Mouse (Mus musculus): ENCODE measurements around the gene Clca3b. TPM values are rescaled to one million over a fixed set of nuclear protein-coding genes. Genes with fewer than 3 reads are reported as not detected.
A peak's percentile ranks its signal among the peaks of the same experiment; 100 is the strongest.
"Not testable (repeated sequence)": the region's sequence is repeated elsewhere in the genome, so short reads cannot be mapped to it uniquely, and the experiment has no call there.

The Clca3b gene
- polyA plus RNA-seq (2015; fragmentation: Nextera tagmentation; extraction: Ambion mirVana) = not detected in 2 replicates

DNA sequence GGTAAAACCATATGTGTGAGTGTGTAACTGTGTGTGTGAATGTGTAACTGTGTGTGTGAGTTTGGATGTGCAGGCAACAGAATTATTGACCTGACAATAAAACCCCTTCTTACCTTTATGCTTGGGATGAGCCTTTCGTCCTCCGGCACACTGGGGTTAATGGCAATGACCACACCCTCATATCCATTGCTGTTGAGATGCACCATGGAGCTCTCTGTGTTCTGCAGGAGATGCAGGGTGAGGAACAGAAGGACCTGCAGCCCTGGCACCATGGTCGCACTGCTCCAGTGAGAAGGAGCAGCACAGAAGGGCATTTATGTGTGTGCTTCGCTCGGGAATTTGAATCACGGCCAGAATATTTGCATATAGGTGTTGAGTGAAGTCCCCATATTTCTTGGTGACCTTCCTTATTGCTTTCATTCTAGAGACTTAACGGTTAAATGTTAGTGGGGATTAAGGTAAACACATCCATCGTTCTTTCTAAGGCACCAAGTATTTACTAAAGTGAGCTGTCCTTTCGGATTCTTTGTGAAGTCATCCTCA lies at the start of gene Clca3b:
TSS of gene Clca3b (minus strand) at position 344 of the 543 bp plus-strand sequence.
- H3K4me1 ChIP-seq; H3K9me3 ChIP-seq; H3K27ac ChIP-seq (replicated peaks); H3K4me3 ChIP-seq; H3K9ac ChIP-seq (replicated peaks); H3K4me2 ChIP-seq (replicated peaks); H3K27me3 ChIP-seq; H3K36me3 ChIP-seq; ATAC-seq (replicated peaks): not testable (repeated sequence)
- 92% methylated on average over 9 of the region's 9 CpGs for WGBS

DNA sequence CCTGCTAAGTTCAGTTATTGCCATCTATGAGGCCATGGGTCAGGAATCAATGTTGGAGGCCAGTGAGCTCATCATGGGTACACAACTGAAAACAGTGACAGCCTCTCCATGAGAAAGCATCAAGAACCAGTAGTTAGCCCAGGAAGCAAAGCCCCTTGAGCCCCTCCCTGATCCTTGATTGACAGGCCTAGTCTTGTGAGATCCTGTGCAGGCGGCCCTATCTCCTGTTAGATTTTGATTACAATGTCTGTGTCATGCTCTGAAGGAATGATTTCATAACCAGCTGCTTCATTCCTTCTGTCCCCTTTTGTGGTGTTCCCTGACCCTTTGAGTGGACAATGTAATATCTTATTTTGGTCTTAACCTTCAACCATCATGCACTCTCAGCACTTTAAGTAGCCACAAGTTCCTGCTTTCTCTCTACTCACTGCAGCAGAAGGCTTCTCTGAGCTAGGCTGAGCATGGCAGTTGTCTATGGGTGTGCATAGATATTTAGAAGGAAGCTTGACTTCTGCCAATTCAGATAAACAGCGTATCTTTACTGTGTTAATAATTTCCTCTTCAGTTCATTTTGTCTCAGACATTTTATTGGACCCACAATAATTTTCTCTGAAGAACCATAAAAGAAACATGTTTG lies 48.0 kb upstream of the Clca3b start:
- H3K27ac ChIP-seq (replicated peaks) = no peak overlapping the region
- no peaks in the 10 kb centered on the region for H3K4me1 ChIP-seq
- H3K27me3 ChIP-seq = no peaks in the 10 kb centered on the region
- no peak overlapping the region for H3K4me2 ChIP-seq (replicated peaks)
- H3K9me3 ChIP-seq = no peaks in the 10 kb centered on the region
- H3K4me3 ChIP-seq = no peak overlapping the region
- no peaks in the 10 kb centered on the region for H3K36me3 ChIP-seq
- no peak overlapping the region for H3K9ac ChIP-seq (replicated peaks)
- 88% methylated on average over 2 of the region's 2 CpGs for WGBS
- ATAC-seq (replicated peaks) = no peak

GRCm38 (mm10) chr3:144890246-144890758 lies 41.1 kb upstream of the Clca3b start:
- Histone ChIP-seq H3K4me1 (no peaks in the 10 kb centered on the region), H3K9ac (replicated peaks) (no peak overlapping the region), H3K36me3 (no peaks in the 10 kb centered on the region), H3K27me3 (no peaks in the 10 kb centered on the region), H3K4me3 (no peak overlapping the region), H3K4me2 (replicated peaks) (no peak overlapping the region), H3K27ac (replicated peaks) (no peak overlapping the region), H3K9me3 (no peaks in the 10 kb centered on the region)
- no peak for ATAC-seq (replicated peaks)
- WGBS = 55% methylated on average over 2 of the region's 2 CpGs

DNA sequence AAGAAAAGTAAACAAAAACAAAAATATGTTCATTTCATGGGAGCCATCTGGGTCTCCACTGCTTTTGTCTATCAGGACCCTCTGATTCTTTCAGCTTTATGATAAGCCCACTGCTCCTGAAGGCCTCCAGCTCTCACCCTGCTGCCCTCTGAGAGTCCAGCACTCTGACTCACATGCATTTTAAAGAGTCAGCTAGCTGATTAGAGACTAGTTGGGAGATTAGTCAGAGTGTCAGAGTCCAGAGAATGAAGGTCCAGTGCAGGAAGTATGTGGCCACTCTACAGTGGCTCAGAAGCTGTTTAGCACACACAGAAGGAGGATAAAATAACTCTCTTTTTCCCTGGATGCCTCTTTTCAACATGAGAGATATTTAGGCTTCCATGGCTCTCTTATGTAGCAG lies 37.8 kb upstream of the Clca3b start:
- Histone ChIP-seq H3K27me3 (no peaks in the 10 kb centered on the region), H3K4me1 (no peaks in the 10 kb centered on the region), H3K36me3 (no peaks in the 10 kb centered on the region), H3K9ac (replicated peaks) (no peak overlapping the region), H3K27ac (replicated peaks) (no peak overlapping the region), H3K9me3 (no peaks in the 10 kb centered on the region), H3K4me2 (replicated peaks) (no peak overlapping the region), H3K4me3 (no peak overlapping the region)
- ATAC-seq (replicated peaks) = no peak

DNA sequence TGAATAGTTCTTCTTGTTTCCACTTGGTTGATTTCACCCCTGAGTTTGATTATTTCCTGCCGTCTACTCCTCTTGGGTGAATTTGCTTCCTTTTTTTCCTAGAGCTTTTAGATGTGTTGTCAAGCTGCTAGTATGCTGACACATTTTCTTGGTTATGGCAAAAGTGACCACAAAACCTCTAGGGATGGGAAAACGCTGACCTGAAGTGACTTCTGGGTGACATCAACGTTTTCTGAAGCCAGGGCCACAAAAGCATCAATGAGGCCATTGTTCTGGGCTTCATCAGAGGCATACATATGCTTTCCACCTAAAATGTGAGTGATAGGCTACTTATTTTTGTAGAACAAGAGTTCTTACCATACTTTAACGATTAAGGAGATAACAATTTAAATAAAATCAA lies 22.9 kb upstream of the Clca3b start:
- not testable (repeated sequence) for H3K27me3 ChIP-seq; ATAC-seq (replicated peaks); H3K4me3 ChIP-seq; H3K9me3 ChIP-seq; H3K9ac ChIP-seq (replicated peaks); H3K4me2 ChIP-seq (replicated peaks); H3K4me1 ChIP-seq; H3K36me3 ChIP-seq; H3K27ac ChIP-seq (replicated peaks)
- WGBS = 38% methylated on average over 4 of the region's 4 CpGs

GRCm38 (mm10) chr3:144849584-144849983 lies 427 bp upstream of the Clca3b start:
- Histone ChIP-seq H3K4me3 (no peak overlapping the region), H3K4me1 (no peaks in the 10 kb centered on the region), H3K4me2 (replicated peaks) (no peak overlapping the region), H3K36me3 (no peaks in the 10 kb centered on the region), H3K27me3 (no peaks in the 10 kb centered on the region), H3K9ac (replicated peaks) (no peak overlapping the region), H3K27ac (replicated peaks) (no peak overlapping the region), H3K9me3 (no peaks in the 10 kb centered on the region)
- 82% methylated on average over 4 of the region's 4 CpGs for WGBS
- ATAC-seq (replicated peaks) = no peak

DNA sequence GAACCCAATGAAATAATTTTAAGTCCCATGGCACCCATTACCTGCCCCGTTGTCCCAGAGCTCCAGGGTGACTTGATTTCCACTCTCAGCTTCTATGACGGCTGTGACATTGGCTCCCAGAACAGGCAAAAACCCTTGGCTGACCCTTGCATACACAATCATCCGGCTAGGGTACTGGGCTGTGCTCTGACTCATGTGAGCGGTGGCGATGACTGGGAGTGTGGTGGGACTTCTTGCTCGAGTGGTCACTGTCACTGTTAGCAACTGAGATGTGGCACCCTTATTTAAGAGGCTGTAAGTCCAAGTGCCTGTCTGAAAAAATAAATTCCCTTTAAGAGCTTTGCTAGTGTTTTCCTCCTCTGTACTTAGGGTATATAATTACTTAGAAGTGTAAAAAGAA lies 21.9 kb downstream of the Clca3b start:
- WGBS = 79% methylated on average over 6 of the region's 6 CpGs
- Histone ChIP-seq H3K27ac (replicated peaks) (no peak overlapping the region), H3K9ac (replicated peaks) (no peak overlapping the region), H3K4me2 (replicated peaks) (no peak overlapping the region), H3K4me3 (no peak overlapping the region), H3K27me3 (no peaks in the 10 kb centered on the region), H3K36me3 (no peaks in the 10 kb centered on the region), H3K9me3 (no peaks in the 10 kb centered on the region), H3K4me1 (no peaks in the 10 kb centered on the region)
- no peak for ATAC-seq (replicated peaks)

- ATAC-seq (replicated peaks) = peak; percentile 86
- H3K4me1 ChIP-seq = no peaks in the 10 kb centered on the region
- H3K4me2 ChIP-seq (replicated peaks) = no peak overlapping the region
- H3K9me3 ChIP-seq = no peaks in the 10 kb centered on the region
- no peaks in the 10 kb centered on the region for H3K27me3 ChIP-seq
- no peak overlapping the region for H3K4me3 ChIP-seq
- H3K27ac ChIP-seq (replicated peaks) = no peak overlapping the region
- H3K9ac ChIP-seq (replicated peaks) = no peak overlapping the region
- WGBS = 18% methylated on average over 10 of the region's 10 CpGs
- no peaks in the 10 kb centered on the region for H3K36me3 ChIP-seq
Observed at GRCm38 (mm10) chr3:144825151-144825550, 24.0 kb downstream of the Clca3b start.

- Histone ChIP-seq H3K27me3 (no peaks in the 10 kb centered on the region), H3K36me3 (no peaks in the 10 kb centered on the region), H3K4me1 (no peaks in the 10 kb centered on the region), H3K9me3 (no peaks in the 10 kb centered on the region), H3K9ac (replicated peaks) (no peak overlapping the region), H3K4me2 (replicated peaks) (no peak overlapping the region), H3K27ac (replicated peaks) (no peak overlapping the region), H3K4me3 (no peak overlapping the region)
- ATAC-seq (replicated peaks) = no peak
- 71% methylated on average over 5 of the region's 5 CpGs for WGBS
Observed at GRCm38 (mm10) chr3:144823331-144823730, 25.8 kb downstream of the Clca3b start.

DNA sequence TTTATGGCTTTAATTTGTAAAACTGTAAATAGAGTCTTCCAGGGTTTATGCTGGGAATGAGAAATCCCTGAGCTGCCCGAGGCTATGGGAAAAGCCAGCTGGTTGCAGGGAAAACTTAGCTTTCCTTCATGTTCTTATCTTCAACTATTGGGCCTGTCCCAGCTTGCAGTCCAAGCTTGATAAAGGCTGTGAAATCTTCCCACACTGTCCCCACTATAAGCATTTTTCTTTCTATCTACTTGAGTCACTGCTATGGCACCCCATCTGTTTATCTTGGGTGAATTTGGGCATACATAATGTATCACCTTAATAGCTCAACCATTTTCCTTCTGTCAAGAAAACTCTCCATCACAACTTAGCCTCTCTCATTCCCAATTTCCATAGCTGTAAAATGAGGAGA lies 28.5 kb downstream of the Clca3b start:
- no peaks in the 10 kb centered on the region for H3K36me3 ChIP-seq
- no peak overlapping the region for H3K4me2 ChIP-seq (replicated peaks)
- no peak for ATAC-seq (replicated peaks)
- no peaks in the 10 kb centered on the region for H3K27me3 ChIP-seq
- WGBS = 45% methylated on average over 1 of the region's 1 CpGs
- H3K9ac ChIP-seq (replicated peaks) = no peak overlapping the region
- H3K4me3 ChIP-seq = no peak overlapping the region
- H3K4me1 ChIP-seq = no peaks in the 10 kb centered on the region
- no peaks in the 10 kb centered on the region for H3K9me3 ChIP-seq
- H3K27ac ChIP-seq (replicated peaks) = no peak overlapping the region

DNA sequence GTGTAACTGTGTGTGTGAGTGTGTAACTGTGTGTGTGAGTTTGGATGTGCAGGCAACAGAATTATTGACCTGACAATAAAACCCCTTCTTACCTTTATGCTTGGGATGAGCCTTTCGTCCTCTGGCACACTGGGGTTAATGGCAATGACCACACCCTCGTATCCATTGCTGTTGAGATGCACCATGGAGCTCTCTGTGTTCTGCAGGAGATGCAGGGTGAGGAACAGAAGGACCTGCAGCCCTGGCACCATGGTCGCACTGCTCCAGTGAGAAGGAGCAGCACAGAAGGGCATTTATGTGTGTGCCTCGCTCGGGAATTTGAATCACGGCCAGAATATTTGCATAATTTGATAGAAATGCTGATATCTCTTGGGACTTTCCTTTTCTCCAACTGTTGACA lies 29.9 kb downstream of the Clca3b start, which contains the start of gene Clca3a2:
TSS of gene Clca3a2 (minus strand) at position 276 of the 400 bp plus-strand sequence.
- not testable (repeated sequence) for H3K36me3 ChIP-seq; H3K4me3 ChIP-seq; H3K27ac ChIP-seq (replicated peaks); H3K4me2 ChIP-seq (replicated peaks); H3K9ac ChIP-seq (replicated peaks); H3K4me1 ChIP-seq; H3K27me3 ChIP-seq; H3K9me3 ChIP-seq
- ATAC-seq (replicated peaks) = peak; percentile 29; the same call in 1 of the 2 replicates
- WGBS = 56% methylated on average over 6 of the region's 6 CpGs

DNA sequence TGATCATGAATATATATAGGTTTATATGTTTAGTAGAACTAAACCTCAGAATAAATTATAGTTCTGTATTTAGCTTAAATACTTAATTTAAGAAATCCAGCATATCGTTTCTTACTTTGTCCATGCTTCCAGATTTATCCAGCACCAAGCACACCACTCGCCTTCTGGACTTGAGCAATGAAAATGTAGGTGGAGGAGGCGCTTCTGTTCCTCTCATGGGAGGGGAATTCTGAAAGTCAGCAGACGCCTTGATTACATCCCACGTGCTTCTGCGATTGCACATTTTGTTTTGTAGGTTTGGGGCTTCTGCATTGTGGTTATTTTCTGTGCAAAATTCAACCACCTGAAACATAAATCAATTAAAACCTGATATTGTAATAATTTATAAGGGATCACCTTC lies 35.8 kb downstream of the Clca3b start:
- H3K4me2 ChIP-seq (replicated peaks); H3K36me3 ChIP-seq; H3K4me1 ChIP-seq; H3K9ac ChIP-seq (replicated peaks); H3K27me3 ChIP-seq; ATAC-seq (replicated peaks); H3K4me3 ChIP-seq; H3K9me3 ChIP-seq; H3K27ac ChIP-seq (replicated peaks): not testable (repeated sequence)
- 91% methylated on average over 6 of the region's 6 CpGs for WGBS

DNA sequence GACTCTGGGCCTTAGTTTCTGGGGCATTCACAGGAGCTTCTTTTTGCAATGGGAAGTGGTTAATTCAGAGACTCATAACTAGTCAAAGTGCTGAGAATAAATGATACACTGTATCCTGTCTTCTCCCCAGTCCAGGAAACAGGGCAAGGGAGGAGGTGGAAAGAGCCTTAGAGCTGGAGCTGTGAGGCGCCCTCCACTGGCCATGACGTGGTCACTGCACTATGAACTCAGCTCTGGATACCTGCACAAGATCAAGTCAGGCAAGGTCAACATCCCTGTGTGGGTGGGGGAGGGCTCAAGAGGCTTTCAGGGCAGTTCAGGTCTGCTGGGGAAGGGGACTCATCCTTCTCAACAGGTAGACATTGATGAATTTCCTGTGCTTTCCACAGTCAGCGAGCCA lies 37.3 kb downstream of the Clca3b start:
- no peak overlapping the region for H3K4me3 ChIP-seq
- H3K27me3 ChIP-seq = no peaks in the 10 kb centered on the region
- H3K9me3 ChIP-seq = no peaks in the 10 kb centered on the region
- no peak overlapping the region for H3K9ac ChIP-seq (replicated peaks)
- H3K36me3 ChIP-seq = no peaks in the 10 kb centered on the region
- ATAC-seq (replicated peaks) = no peak
- no peak overlapping the region for H3K4me2 ChIP-seq (replicated peaks)
- H3K4me1 ChIP-seq = 0 out of 2 replicates have a peak, but pooled peaks cover 2% of the 10 kb centered on the region
- H3K27ac ChIP-seq (replicated peaks) = no peak overlapping the region
- 42% methylated on average over 3 of the region's 3 CpGs for WGBS

Measured in forebrain, embryonic 15.5 days (tissue).